Mouse (Mus musculus) brown adipose tissue, adult 24 weeks (tissue): ENCODE measurements around the gene Rpain. TPM values are rescaled to one million over a fixed set of nuclear protein-coding genes. Genes with fewer than 3 reads are reported as not detected.

Experiments
- H3K27ac ChIP-seq: fragments of 200-500 bp; replicated peaks from 2 replicates; pipeline ENCODE4 v1.5.1; 2012; ENCODE audit warnings: low read depth, mild to moderate bottlenecking, low read length
- H3K4me1 ChIP-seq: fragments of 200-500 bp; 2 replicates; pipeline ENCODE4 v1.6.1; 2012; ENCODE audit warnings: low read length, mixed read lengths; ENCODE audit not compliant: control insufficient read depth, insufficient read depth, insufficient read length
- H3K4me3 ChIP-seq: fragments of 200-500 bp; 2 replicates; pipeline ENCODE4 v1.5.1; 2012; ENCODE audit warnings: low read depth, mild to moderate bottlenecking, low read length, moderate library complexity; ENCODE audit not compliant: insufficient read depth
- polyA plus RNA-seq: library from polyadenylated mRNA; stranded (reverse); fragments of >200 nt; gene quantifications from 2 replicates; pipeline ENCODE4 v1.2.4, GENCODE M21; 2012; ENCODE audit not compliant: missing spikeins, insufficient read depth, insufficient read length

Rpain gene
- polyA plus RNA-seq, 1 experiment, result 23.7 TPM

- Histone ChIP-seq H3K4me1 (no peaks in the 10 kb centered on the region; the same call in 1 of the 2 replicates), H3K4me3 (no peak overlapping the region), H3K27ac (no peak overlapping the region)
Observed at GRCm38 (mm10) chr11:70975193-70975592, 5.2 kb downstream of the Rpain start.

GRCm38 (mm10) chr11:70977293-70977692 lies 7.3 kb downstream of the Rpain start:
- Histone ChIP-seq H3K27ac (no peak overlapping the region), H3K4me3 (no peak overlapping the region), H3K4me1 (0 out of 2 replicates have a peak, but pooled peaks cover 2% of the 10 kb centered on the region)

GRCm38 (mm10) chr11:70980232-70980631 lies 10.2 kb downstream of the Rpain start:
- Histone ChIP-seq H3K27ac (no peak overlapping the region), H3K4me1 (0 out of 2 replicates have a peak, but pooled peaks cover 2% of the 10 kb centered on the region), H3K4me3 (no peak overlapping the region)

- Histone ChIP-seq H3K4me3 (no peak overlapping the region), H3K27ac (no peak overlapping the region)
Observed at GRCm38 (mm10) chr11:70980751-70981510, 10.9 kb downstream of the Rpain start.

GRCm38 (mm10) chr11:70982030-70982429 lies 12.0 kb downstream of the Rpain start:
- no peak overlapping the region for H3K27ac ChIP-seq
- H3K4me3 ChIP-seq, result peak overlapping the region; percentile 93

More at GRCm38 (mm10) chr11:70980751-70981510, 10.9 kb downstream of the Rpain start:
- 0 out of 2 replicates have a peak, but pooled peaks cover 2% of the 10 kb centered on the region for H3K4me1 ChIP-seq

GRCm38 (mm10) chr11:70982557-70983228 lies 12.7 kb downstream of the Rpain start, which contains the start of gene C1qbp:
Gene C1qbp (minus strand): TSS chr11:70983026.
- Histone ChIP-seq H3K4me3 (peak within 1 kb of the TSS; percentile 93), H3K4me1 (0 out of 2 replicates have a peak, but pooled peaks cover 2% of the 10 kb centered on the region), H3K27ac (peak within 1 kb of the TSS; percentile 47; the same call in 1 of the 2 replicates)

More at GRCm38 (mm10) chr11:70982030-70982429, 12.0 kb downstream of the Rpain start:
- H3K4me1 ChIP-seq, result 0 out of 2 replicates have a peak, but pooled peaks cover 2% of the 10 kb centered on the region

GRCm38 (mm10) chr11:71001167-71001566 lies 31.2 kb downstream of the Rpain start:
- Histone ChIP-seq H3K27ac (no peak overlapping the region), H3K4me1 (peaks cover 6% of the 10 kb centered on the region; the same call in 1 of the 2 replicates), H3K4me3 (no peak overlapping the region)

- H3K27ac ChIP-seq, result peak overlapping the region; percentile 38
- H3K4me1 ChIP-seq, result peaks cover 8% of the 10 kb centered on the region; the same call in 1 of the 2 replicates
Observed at GRCm38 (mm10) chr11:71003611-71004315, 33.8 kb downstream of the Rpain start.

GRCm38 (mm10) chr11:71004316-71004773 lies 34.3 kb downstream of the Rpain start, which contains the start of gene Dhx33:
Gene Dhx33 (minus strand): TSS chr11:71004437.
- Histone ChIP-seq H3K27ac (peak within 1 kb of the TSS; percentile 38), H3K4me3 (peak within 1 kb of the TSS; percentile 79)

More at GRCm38 (mm10) chr11:71003611-71004315, 33.8 kb downstream of the Rpain start:
- peak overlapping the region; percentile 79 for H3K4me3 ChIP-seq

GRCm38 (mm10) chr11:71005046-71005445 lies 35.0 kb downstream of the Rpain start:
- Histone ChIP-seq H3K4me1 (peaks cover 8% of the 10 kb centered on the region; the same call in 1 of the 2 replicates), H3K27ac (no peak overlapping the region)

More at GRCm38 (mm10) chr11:71004316-71004773, 34.3 kb downstream of the Rpain start, which contains the start of gene Dhx33:
- H3K4me1 ChIP-seq, result peaks cover 8% of the 10 kb centered on the region; the same call in 1 of the 2 replicates

GRCm38 (mm10) chr11:71007026-71007425 lies 37.0 kb downstream of the Rpain start:
- H3K4me3 ChIP-seq, result no peak overlapping the region
- peaks cover 8% of the 10 kb centered on the region; the same call in 1 of the 2 replicates for H3K4me1 ChIP-seq
- no peak overlapping the region for H3K27ac ChIP-seq

More at GRCm38 (mm10) chr11:71005046-71005445, 35.0 kb downstream of the Rpain start:
- no peak overlapping the region for H3K4me3 ChIP-seq

- peaks cover 8% of the 10 kb centered on the region; the same call in 1 of the 2 replicates for H3K4me1 ChIP-seq
- H3K4me3 ChIP-seq, result no peak overlapping the region
- peak overlapping the region; percentile 61 for H3K27ac ChIP-seq
Observed at GRCm38 (mm10) chr11:71007831-71008230, 37.8 kb downstream of the Rpain start.

GRCm38 (mm10) chr11:71008321-71008720 lies 38.3 kb downstream of the Rpain start:
- Histone ChIP-seq H3K27ac (no peak overlapping the region), H3K4me3 (no peak overlapping the region), H3K4me1 (0 out of 2 replicates have a peak, but pooled peaks cover 4% of the 10 kb centered on the region)

- Histone ChIP-seq H3K4me3 (no peak overlapping the region), H3K4me1 (0 out of 2 replicates have a peak, but pooled peaks cover 3% of the 10 kb centered on the region), H3K27ac (no peak overlapping the region)
Observed at GRCm38 (mm10) chr11:71012743-71013142, 42.7 kb downstream of the Rpain start.
